Mouse (Mus musculus) liver, adult 2 months (tissue): ENCODE measurements around the gene Nav2. TPM values are rescaled to one million over a fixed set of nuclear protein-coding genes. Genes with fewer than 3 reads are reported as not detected.

Experiments used
- DNase-seq: peaks from one replicate; pipeline ENCODE4 v3.0.0-alpha.2; 2011; ENCODE audit warnings: low read depth, low spot score; ENCODE audit errors: extremely low read depth
- H3K27ac ChIP-seq: fragments of 200-500 bp; replicated peaks from 2 replicates; pipeline ENCODE4 v1.5.1; 2012; ENCODE audit warnings: low read depth, mild to moderate bottlenecking, control low read depth, inconsistent platforms, low read length; ENCODE audit not compliant: insufficient read depth
- H3K27me3 ChIP-seq: fragments of 200-500 bp; 2 replicates; pipeline ENCODE4 v1.6.1; 2012; ENCODE audit warnings: mild to moderate bottlenecking, moderate library complexity, low read length, inconsistent platforms; ENCODE audit not compliant: control insufficient read depth, insufficient read depth
- H3K36me3 ChIP-seq: fragments of 200-500 bp; 2 replicates; pipeline ENCODE4 v1.6.1; 2012; ENCODE audit warnings: low read length, inconsistent platforms; ENCODE audit not compliant: control insufficient read depth, insufficient read depth
- H3K4me1 ChIP-seq: fragments of 200-500 bp; 2 replicates; pipeline ENCODE4 v1.6.1; 2011; ENCODE audit warnings: low read length; ENCODE audit not compliant: control insufficient read depth, insufficient read depth
- H3K4me3 ChIP-seq: fragments of 200-500 bp; 2 replicates; pipeline ENCODE4 v1.5.1; 2011; ENCODE audit warnings: low read depth, mild to moderate bottlenecking, control low read depth, low read length, moderate library complexity; ENCODE audit not compliant: insufficient read depth
- H3K79me2 ChIP-seq: fragments of 200-500 bp; 2 replicates; pipeline ENCODE4 v1.6.1; 2012; ENCODE audit warnings: inconsistent platforms, mild to moderate bottlenecking, low read length, moderate library complexity; ENCODE audit not compliant: control insufficient read depth, insufficient read depth
- H3K9ac ChIP-seq: fragments of 200-500 bp; 2 replicates; pipeline ENCODE4 v1.6.1; 2012; ENCODE audit warnings: low read depth, mild to moderate bottlenecking, control low read depth, inconsistent platforms, low read length
- CTCF ChIP-seq: fragments of 200-500 bp; IDR thresholded peaks from 2 replicates; pipeline ENCODE4 v1.5.1; 2011; ENCODE audit warnings: low read depth, low read length, control low read depth
- POLR2A ChIP-seq: fragments of 200-500 bp; IDR thresholded peaks from 2 replicates; pipeline ENCODE4 v1.6.1; 2011; ENCODE audit warnings: low read length, control low read depth; ENCODE audit not compliant: insufficient read depth; ENCODE audit errors: extremely low read depth
- WGBS: fragments of 180-500 bp; shearing (Covaris S2); methylation state at CpG from one replicate; pipeline ENCODE4 v1.1.7; 2018; 5-methylcytosine and 5-hydroxymethylcytosine counted together
- polyA plus RNA-seq: library from polyadenylated mRNA; depleted of rRNA; stranded (reverse); fragments of >200 nt; gene quantifications from 2 replicates; pipeline ENCODE4 v1.2.3, GENCODE M21; 2012
- total RNA-seq: library from RNA; depleted of rRNA; stranded (reverse); fragments of >200 nt; gene quantifications from 2 replicates; pipeline ENCODE4 v1.2.3, GENCODE M21; 2014

Nav2 gene
- total and polyA plus RNA-seq, 2 experiments = 11.1 to 17.6 TPM

GRCm38 (mm10) chr7:49104376-49104775 lies 195.9 kb downstream of the Nav2 start:
- no peak overlapping the region for H3K27ac ChIP-seq
- H3K79me2 ChIP-seq = no peaks in the 10 kb centered on the region
- TF ChIP-seq POLR2A = no peak
- TF ChIP-seq CTCF = no peak
- H3K27me3 ChIP-seq = no peaks in the 10 kb centered on the region
- 89% methylated on average over 8 of the region's 8 CpGs for WGBS
- no peak overlapping the region for H3K4me3 ChIP-seq
- DNase-seq = no peak
- no peaks in the 10 kb centered on the region for H3K36me3 ChIP-seq
- no peak overlapping the region for H3K9ac ChIP-seq
- no peaks in the 10 kb centered on the region for H3K4me1 ChIP-seq

DNA sequence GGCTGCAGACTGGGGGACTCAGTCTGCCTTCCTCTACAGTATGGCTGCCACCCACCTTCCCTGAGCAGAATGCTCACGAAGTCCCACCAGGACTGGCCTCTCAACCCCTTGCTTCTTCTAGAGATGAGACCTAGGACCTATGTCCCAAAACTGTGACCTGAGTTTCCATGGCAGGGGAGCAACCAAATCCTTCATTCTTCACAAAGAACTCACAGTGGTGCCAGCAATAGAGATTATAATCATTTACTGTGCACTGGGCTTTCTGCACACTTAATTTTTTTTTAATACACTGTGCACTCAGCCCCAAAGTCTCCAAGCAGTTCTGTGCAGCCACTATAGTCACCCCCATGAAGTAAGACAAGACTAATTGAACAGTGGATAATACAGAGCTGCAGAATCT lies 196.3 kb downstream of the Nav2 start:
- DNase-seq = no peak
- WGBS = 85% methylated on average over 1 of the region's 1 CpGs
- Histone ChIP-seq H3K27ac (no peak overlapping the region), H3K36me3 (no peaks in the 10 kb centered on the region), H3K27me3 (no peaks in the 10 kb centered on the region), H3K79me2 (no peaks in the 10 kb centered on the region), H3K9ac (no peak overlapping the region), H3K4me3 (no peak overlapping the region), H3K4me1 (no peaks in the 10 kb centered on the region)
- no peak for TF ChIP-seq POLR2A
- no peak for TF ChIP-seq CTCF

GRCm38 (mm10) chr7:49105501-49105900 lies 197.0 kb downstream of the Nav2 start:
- WGBS = 88% methylated on average over 2 of the region's 2 CpGs
- H3K4me1 ChIP-seq = no peaks in the 10 kb centered on the region
- no peaks in the 10 kb centered on the region for H3K36me3 ChIP-seq
- no peak overlapping the region for H3K4me3 ChIP-seq
- H3K27me3 ChIP-seq = no peaks in the 10 kb centered on the region
- no peak overlapping the region for H3K9ac ChIP-seq
- no peak for DNase-seq
- H3K79me2 ChIP-seq = no peaks in the 10 kb centered on the region
- TF ChIP-seq CTCF = no peak
- no peak for TF ChIP-seq POLR2A
- no peak overlapping the region for H3K27ac ChIP-seq

- no peak overlapping the region for H3K9ac ChIP-seq
- TF ChIP-seq POLR2A (no peak), CTCF (no peak)
- WGBS = 96% methylated on average over 5 of the region's 5 CpGs
- no peaks in the 10 kb centered on the region for H3K4me1 ChIP-seq
- no peaks in the 10 kb centered on the region for H3K79me2 ChIP-seq
- H3K27me3 ChIP-seq = no peaks in the 10 kb centered on the region
- no peak overlapping the region for H3K4me3 ChIP-seq
- no peak overlapping the region for H3K27ac ChIP-seq
- no peak for DNase-seq
- H3K36me3 ChIP-seq = no peaks in the 10 kb centered on the region
Measured at GRCm38 (mm10) chr7:49108076-49108475, 199.6 kb downstream of the Nav2 start.

DNA sequence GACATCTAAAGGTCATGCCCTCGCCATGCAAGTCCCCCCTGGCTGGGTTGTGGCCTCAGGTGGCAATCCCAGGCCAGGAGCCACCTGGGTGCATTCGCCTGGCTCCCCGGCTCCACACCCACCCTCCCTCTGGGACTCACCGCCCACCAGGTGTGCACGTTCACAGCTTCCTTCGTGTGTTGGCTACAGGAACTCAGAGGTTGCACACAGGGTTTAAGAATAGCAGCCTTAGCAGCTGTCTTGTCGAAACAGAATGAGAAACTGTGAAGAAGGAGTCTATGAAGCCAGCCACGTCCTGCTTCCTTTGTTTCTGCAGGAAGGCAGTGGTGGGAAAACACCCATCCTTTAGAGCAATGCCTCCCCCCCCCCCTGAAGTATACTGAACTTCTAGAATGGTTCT lies 210.5 kb downstream of the Nav2 start:
- no peaks in the 10 kb centered on the region for H3K79me2 ChIP-seq
- no peaks in the 10 kb centered on the region for H3K36me3 ChIP-seq
- WGBS = 64% methylated on average over 8 of the region's 8 CpGs
- no peaks in the 10 kb centered on the region for H3K4me1 ChIP-seq
- no peak overlapping the region for H3K4me3 ChIP-seq
- no peak overlapping the region for H3K9ac ChIP-seq
- TF ChIP-seq CTCF (no peak), POLR2A (no peak)
- no peak for DNase-seq
- H3K27ac ChIP-seq = no peak overlapping the region
- 0 out of 2 replicates have a peak, but pooled peaks cover 3% of the 10 kb centered on the region for H3K27me3 ChIP-seq

GRCm38 (mm10) chr7:49119794-49120487 lies 211.4 kb downstream of the Nav2 start:
- H3K27me3 ChIP-seq = 0 out of 2 replicates have a peak, but pooled peaks cover 3% of the 10 kb centered on the region
- TF ChIP-seq CTCF (no peak), POLR2A (no peak)
- H3K9ac ChIP-seq = no peak overlapping the region

More at GRCm38 (mm10) chr7:49119794-49120487, 211.4 kb downstream of the Nav2 start:
- no peaks in the 10 kb centered on the region for H3K36me3 ChIP-seq
- 47% methylated on average over 20 of the region's 20 CpGs for WGBS
- no peak for DNase-seq
- H3K4me3 ChIP-seq = no peak overlapping the region
- no peaks in the 10 kb centered on the region for H3K79me2 ChIP-seq
- H3K4me1 ChIP-seq = no peaks in the 10 kb centered on the region
- H3K27ac ChIP-seq = no peak overlapping the region
